Mouse (Mus musculus) CH12.LX (cell line): ENCODE results near the gene Fam3c. TPM values are rescaled to one million over a fixed set of nuclear protein-coding genes. Genes with fewer than 3 reads are reported as not detected.

Experiments used
- DNase-seq: peaks from one replicate; pipeline ENCODE4 v3.0.0-alpha.2; 2013; ENCODE audit errors: extremely low read depth
- H3K27ac ChIP-seq: 2 replicates; pipeline ENCODE4 v1.5.1; 2012; ENCODE audit warnings: low read depth, mild to moderate bottlenecking, control low read depth, moderate library complexity; ENCODE audit not compliant: insufficient read depth
- H3K27me3 ChIP-seq: replicated peaks from 2 replicates; pipeline ENCODE3; 2012; ENCODE audit warnings: inconsistent platforms
- H3K36me3 ChIP-seq, 2 experiments: replicated peaks in 1 of 2; 2 replicates each; pipeline versions ENCODE3 to v1.6.1; 2012; ENCODE audit warnings: inconsistent platforms in 1 of 2, low read length in 1 of 2, mild to moderate bottlenecking in 1 of 2, mixed read lengths in 1 of 2, moderate library complexity in 1 of 2; ENCODE audit not compliant: control insufficient read depth in 1 of 2, insufficient read depth in 1 of 2
- H3K4me1 ChIP-seq, 2 experiments: 2 replicates each; pipeline ENCODE4 v1.6.1; 2012; ENCODE audit warnings: inconsistent platforms in 1 of 2, moderate library complexity in 1 of 2; ENCODE audit not compliant: insufficient read depth in 2 of 2, control insufficient read depth in 1 of 2
- H3K4me2 ChIP-seq: 2 replicates; pipeline ENCODE4 v1.6.1; 2012; ENCODE audit warnings: low read depth, mild to moderate bottlenecking, control low read depth; ENCODE audit not compliant: poor library complexity, insufficient read depth, severe bottlenecking
- H3K4me3 ChIP-seq, 3 experiments: fragments of 150-350 bp in 1 of 3; sonication (generic) in 1 of 3; replicated peaks in 1 of 3; 2 replicates each; pipeline versions ENCODE3 to v1.5.1; 2011 to 2012; ENCODE audit warnings: low read depth in 2 of 3, low read length in 2 of 3, mild to moderate bottlenecking in 2 of 3, moderate library complexity in 2 of 3, control low read depth in 1 of 3, improper control_type of control experiment in 1 of 3, inconsistent platforms in 1 of 3, mixed read lengths in 1 of 3; ENCODE audit not compliant: poor library complexity in 1 of 3
- H3K79me2 ChIP-seq: replicated peaks from 2 replicates; pipeline ENCODE4 v1.6.1; 2012; ENCODE audit warnings: mild to moderate bottlenecking, moderate library complexity; ENCODE audit not compliant: control insufficient read depth, poor library complexity, insufficient read depth, severe bottlenecking; ENCODE audit errors: extremely low read depth
- H3K9ac ChIP-seq: 2 replicates; pipeline ENCODE4 v1.6.1; 2012; ENCODE audit warnings: low read depth, mild to moderate bottlenecking, control low read depth, moderate library complexity; ENCODE audit not compliant: insufficient read depth
- H3K9me3 ChIP-seq: replicated peaks from 2 replicates; pipeline ENCODE3; 2012; ENCODE audit warnings: low read length, inconsistent platforms, mixed read lengths
- BHLHE40 ChIP-seq: IDR thresholded peaks from 2 replicates; pipeline ENCODE4 v1.6.1; 2011; ENCODE audit warnings: mild to moderate bottlenecking, low read depth, low read length, improper control_type of control experiment
- CHD1 ChIP-seq: IDR thresholded peaks from 2 replicates; pipeline ENCODE4 v1.6.1; 2012; ENCODE audit warnings: low read depth, low read length, improper control_type of control experiment, inconsistent platforms
- CTCF ChIP-seq, 2 experiments: IDR thresholded peaks in 1 of 2; conservative IDR thresholded peaks in 1 of 2; 2 replicates each; pipeline ENCODE4 v1.5.1; 2011 to 2012; ENCODE audit warnings: low read depth in 2 of 2, low read length in 2 of 2, improper control_type of control experiment in 1 of 2, inconsistent platforms in 1 of 2, mild to moderate bottlenecking in 1 of 2, moderate library complexity in 1 of 2
- E2F4 ChIP-seq: IDR thresholded peaks from 2 replicates; pipeline ENCODE4 v1.6.1; 2011; ENCODE audit warnings: low read depth, low read length, improper control_type of control experiment; ENCODE audit not compliant: insufficient replicate concordance
- EP300 ChIP-seq: IDR thresholded peaks from 2 replicates; pipeline ENCODE4 v1.6.1; 2011; ENCODE audit warnings: low read length, improper control_type of control experiment
- HCFC1 ChIP-seq: IDR thresholded peaks from 2 replicates; pipeline ENCODE4 v1.6.1; 2012; ENCODE audit warnings: low read depth, mild to moderate bottlenecking, inconsistent platforms, low read length, improper control_type of control experiment
- IRF4 ChIP-seq: IDR thresholded peaks from 2 replicates; pipeline ENCODE4 v1.6.1; 2014; ENCODE audit warnings: low read depth, mild to moderate bottlenecking, inconsistent platforms, low read length, improper control_type of control experiment
- JUN ChIP-seq: IDR thresholded peaks from 2 replicates; pipeline ENCODE4 v1.6.1; 2011; ENCODE audit warnings: low read depth, mild to moderate bottlenecking, low read length, improper control_type of control experiment, moderate library complexity; ENCODE audit not compliant: insufficient read depth
- JUND ChIP-seq: conservative IDR thresholded peaks from 2 replicates; pipeline ENCODE4 v1.6.1; 2011; ENCODE audit warnings: low read depth, low read length, improper control_type of control experiment
- MAFK ChIP-seq: IDR thresholded peaks from 2 replicates; pipeline ENCODE4 v1.6.1; 2011; ENCODE audit warnings: low read length, improper control_type of control experiment; ENCODE audit not compliant: insufficient replicate concordance
- MAX ChIP-seq: IDR thresholded peaks from 2 replicates; pipeline ENCODE4 v1.6.1; 2011; ENCODE audit warnings: low read length, improper control_type of control experiment
- MAZ ChIP-seq: IDR thresholded peaks from 2 replicates; pipeline ENCODE4 v1.6.1; 2012; ENCODE audit warnings: low read depth, mild to moderate bottlenecking, inconsistent platforms, low read length, improper control_type of control experiment, moderate library complexity
- MEF2A ChIP-seq: IDR thresholded peaks from 2 replicates; pipeline ENCODE4 v1.6.1; 2014; ENCODE audit warnings: low read depth, mild to moderate bottlenecking, inconsistent platforms, low read length, improper control_type of control experiment, borderline replicate concordance
- NRF1 ChIP-seq: IDR thresholded peaks from 2 replicates; pipeline ENCODE4 v1.6.1; 2014; ENCODE audit warnings: low read depth, mild to moderate bottlenecking, inconsistent platforms, low read length, improper control_type of control experiment, moderate library complexity
- POLR2A ChIP-seq: IDR thresholded peaks from 2 replicates; pipeline ENCODE4 v1.6.1; 2011; ENCODE audit warnings: low read depth, mild to moderate bottlenecking, improper control_type of control experiment, low read length
- RCOR1 ChIP-seq: conservative IDR thresholded peaks from 2 replicates; pipeline ENCODE4 v1.6.1; 2012; ENCODE audit warnings: low read depth, mild to moderate bottlenecking, inconsistent platforms, low read length, improper control_type of control experiment
- TBP ChIP-seq: conservative IDR thresholded peaks from 2 replicates; pipeline ENCODE4 v1.6.1; 2011; ENCODE audit warnings: low read depth, low read length, improper control_type of control experiment
- TCF12 ChIP-seq: IDR thresholded peaks from 2 replicates; pipeline ENCODE4 v1.6.1; 2014; ENCODE audit warnings: low read depth, mild to moderate bottlenecking, inconsistent platforms, low read length, improper control_type of control experiment
- USF1 ChIP-seq: IDR thresholded peaks from 2 replicates; pipeline ENCODE4 v1.6.1; 2014; ENCODE audit warnings: low read depth, mild to moderate bottlenecking, inconsistent platforms, low read length, improper control_type of control experiment
- ZC3H11A ChIP-seq: IDR thresholded peaks from 2 replicates; pipeline ENCODE4 v1.6.1; 2012; ENCODE audit warnings: low read depth, mild to moderate bottlenecking, inconsistent platforms, low read length, improper control_type of control experiment
- ZMIZ1 ChIP-seq: IDR thresholded peaks from 2 replicates; pipeline ENCODE4 v1.6.1; 2012; ENCODE audit warnings: low read depth, mild to moderate bottlenecking, inconsistent platforms, low read length, improper control_type of control experiment
- ZNF384 ChIP-seq: IDR thresholded peaks from 2 replicates; pipeline ENCODE4 v1.6.1; 2012; ENCODE audit warnings: low read depth, low read length, improper control_type of control experiment, inconsistent platforms
- dilution Hi-C: fragments of 300-500 bp; cut with MboI; formaldehyde crosslinking; loops from 2 replicates; pipeline ENCODE4 v1.14.3; 2020; ENCODE audit warnings: low sequenced_read_pairs; ENCODE audit not compliant: extremely low pct_unique_long_range_greater_than_20kb, extremely low pct_ligation_motif_present
- in situ Hi-C: fragments of 300-500 bp; cut with MboI; formaldehyde crosslinking; loops from 3 replicates; pipeline ENCODE4 v1.14.3; 2019; ENCODE audit warnings: low sequenced_read_pairs, low pct_ligation_motif_present, low pct_unique_long_range_greater_than_20kb, mixed read lengths
- polyA plus RNA-seq: library from polyadenylated mRNA; unstranded; fragments of >175 nt; gene quantifications from 2 replicates; pipeline ENCODE4 v1.2.1, GENCODE M21; 2012; ENCODE audit warnings: low read depth; ENCODE audit not compliant: insufficient read length
- total RNA-seq, 2 experiments: library from RNA; depleted of rRNA; stranded (reverse); fragments of 300-350 nt in 1 of 2; fragments of >200 nt in 1 of 2; gene quantifications; 2 replicates each; pipeline ENCODE4 v1.2.3; 2012 to 2014

Gene Fam3c
- total and polyA plus RNA-seq, 3 experiments = 61.9 to 155 (median 95.9) TPM

DNA sequence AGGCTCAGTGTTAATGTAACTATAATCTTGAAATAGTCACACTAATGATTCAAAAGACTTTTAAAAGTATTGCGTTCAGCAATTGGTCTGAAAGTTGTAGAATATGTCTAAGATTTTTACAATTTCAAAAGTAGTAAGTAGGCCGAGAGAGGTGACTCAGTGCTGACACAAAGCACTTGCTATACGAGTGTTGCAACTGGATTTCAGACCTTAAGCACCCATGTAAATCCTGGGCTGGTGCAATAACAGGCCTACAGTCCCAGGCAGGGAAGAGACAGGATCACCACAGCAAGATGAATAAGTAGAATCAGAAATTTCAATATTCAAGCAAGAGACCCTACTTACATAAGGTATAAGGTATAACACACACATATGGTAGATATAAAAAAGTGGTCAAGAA, 78.1 kb downstream of the Fam3c start:
- in situ Hi-C loops = no loop called here
- dilution Hi-C loops = no loop called here
- DNase-seq = no peak
- Histone ChIP-seq H3K4me2 (no peak overlapping the region), H3K9ac (no peak overlapping the region), H3K36me3 (no peaks in the 10 kb centered on the region), H3K4me3 (no peak overlapping the region), H3K9me3 (no peaks in the 10 kb centered on the region), H3K27ac (no peak overlapping the region), H3K27me3 (no peaks in the 10 kb centered on the region), H3K79me2 (no peaks in the 10 kb centered on the region), H3K4me1 (peaks cover 6% of the 10 kb centered on the region in 2 experiments; a peak in 3 of 4 replicates)
- no peak for TF ChIP-seq MAFK
- TF ChIP-seq CTCF (conservative IDR thresholded peaks at IDR 0.05 in 1 of 2, IDR thresholded peaks at IDR 0.05 in 1 of 2; ENCODE audit: low read depth in 2 of 2, low read length in 2 of 2) = no peak
- TF ChIP-seq IRF4 = no peak
- no peak for TF ChIP-seq ZC3H11A
- no peak for TF ChIP-seq MEF2A
- TF ChIP-seq E2F4 = no peak
- no peak for TF ChIP-seq HCFC1
- TF ChIP-seq NRF1 = no peak

DNA sequence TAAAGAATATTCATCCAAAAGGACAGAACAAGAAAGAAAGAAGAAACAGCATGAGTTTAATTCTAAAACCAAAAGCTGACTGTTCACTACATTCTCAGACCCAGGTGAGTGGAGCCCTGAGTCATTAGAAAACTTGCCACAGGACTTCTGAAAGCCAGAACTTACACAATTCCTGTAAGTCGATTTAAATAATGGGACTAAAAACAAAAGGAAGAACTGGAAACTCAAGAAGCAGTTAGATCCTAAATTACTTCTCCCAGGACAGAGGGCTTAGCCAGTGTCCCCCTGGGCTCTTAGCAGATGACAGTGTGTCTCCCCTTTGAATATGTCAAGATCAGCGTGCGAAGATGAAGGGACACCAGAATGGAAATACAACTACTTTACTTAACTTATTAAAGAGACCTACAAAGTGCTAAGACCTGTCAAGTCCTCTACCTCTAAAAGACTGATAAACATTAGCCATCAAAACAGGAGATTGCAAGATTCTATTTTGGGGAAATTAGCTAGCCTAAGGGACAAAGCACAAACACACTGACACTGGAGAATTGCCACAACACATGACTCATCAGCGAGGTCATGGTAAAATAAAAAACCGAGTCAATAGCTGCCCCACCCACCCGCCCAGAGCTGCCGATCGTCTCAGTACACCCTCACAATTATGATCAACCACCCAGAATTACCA, 86.1 kb downstream of the Fam3c start:
- peaks cover 26 to 68% of the 10 kb centered on the region in 2 experiments for H3K4me1 ChIP-seq
- H3K27me3 ChIP-seq = no peaks in the 10 kb centered on the region
- peak overlapping the region; percentile 55 for H3K4me2 ChIP-seq
- 0 out of 2 replicates have a peak, but pooled peaks cover under 1% of the 10 kb centered on the region for H3K79me2 ChIP-seq
- H3K27ac ChIP-seq = peak overlapping the region; percentile 94
- in situ Hi-C loops (no loop called here), dilution Hi-C loops (no loop called here)
- H3K9me3 ChIP-seq = no peaks in the 10 kb centered on the region
- peak; percentile 48 for TF ChIP-seq ZNF384
- TF ChIP-seq MAX = peak; percentile 68; the same call in 1 of the 2 replicates
- peak; percentile 49; the same call in 1 of the 2 replicates for TF ChIP-seq TBP
- no peak for TF ChIP-seq E2F4
- TF ChIP-seq JUND = peak; percentile 84
- TF ChIP-seq IRF4 = peak; percentile 91
- TF ChIP-seq BHLHE40 = peak; percentile 56
- 0 out of 2 replicates have a peak, but pooled peaks have one; percentile 32 for TF ChIP-seq MAFK
- peak; percentile 92 for TF ChIP-seq EP300
- peak; percentile 67 for TF ChIP-seq TCF12
- TF ChIP-seq USF1 = no peak
- TF ChIP-seq ZMIZ1 = no peak
- TF ChIP-seq CHD1 = peak; percentile 91; the same call in 1 of the 2 replicates
- TF ChIP-seq JUN = peak; percentile 69
- TF ChIP-seq MEF2A = peak; percentile 77
- TF ChIP-seq POLR2A = 0 out of 2 replicates have a peak, but pooled peaks have one; percentile 26
- TF ChIP-seq MAZ = 0 out of 2 replicates have a peak, but pooled peaks have one; percentile 21
- TF ChIP-seq RCOR1 = peak; percentile 72
- no peak for TF ChIP-seq CTCF (conservative IDR thresholded peaks at IDR 0.05 in 1 of 2, IDR thresholded peaks at IDR 0.05 in 1 of 2; ENCODE audit: low read depth in 2 of 2, low read length in 2 of 2)
- no peak overlapping the region for H3K4me3 ChIP-seq
- DNase-seq = peak; percentile 31
- peak overlapping the region; percentile 89 for H3K9ac ChIP-seq
- H3K36me3 ChIP-seq = no peaks in the 10 kb centered on the region
